Mouse (Mus musculus) heart, adult 9 months (tissue): ENCODE results near the gene Ap1s1.
A peak's percentile ranks its signal among the peaks of the same experiment; 100 is the strongest.

ENCODE experiments used
- DNase-seq, 2 experiments: peaks; one replicate each; pipeline ENCODE4 v3.0.0; 2022; ENCODE audit warnings: low spot score in 2 of 2

Ap1s1 gene

DNA sequence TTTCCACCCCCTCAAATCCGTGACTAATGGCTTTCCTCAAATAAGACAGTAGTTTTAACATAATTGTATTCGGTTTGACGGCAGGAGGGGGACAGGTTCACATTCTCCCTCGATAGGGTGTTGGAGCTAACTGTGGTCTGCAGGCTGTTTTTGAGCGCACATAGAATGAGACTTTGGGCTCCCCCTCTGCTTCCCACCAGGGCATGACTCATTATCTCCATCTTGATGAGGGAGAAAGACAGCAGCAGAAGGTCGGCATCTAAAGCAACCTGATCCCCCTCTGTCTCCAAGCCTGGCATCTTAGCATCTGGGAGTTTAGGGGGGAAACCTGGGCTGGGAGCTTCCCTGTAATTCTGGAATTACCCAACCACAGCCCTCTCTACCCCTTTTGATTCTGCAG, 19.5 kb upstream of the Ap1s1 start:
- DNase-seq, result no peak

DNA sequence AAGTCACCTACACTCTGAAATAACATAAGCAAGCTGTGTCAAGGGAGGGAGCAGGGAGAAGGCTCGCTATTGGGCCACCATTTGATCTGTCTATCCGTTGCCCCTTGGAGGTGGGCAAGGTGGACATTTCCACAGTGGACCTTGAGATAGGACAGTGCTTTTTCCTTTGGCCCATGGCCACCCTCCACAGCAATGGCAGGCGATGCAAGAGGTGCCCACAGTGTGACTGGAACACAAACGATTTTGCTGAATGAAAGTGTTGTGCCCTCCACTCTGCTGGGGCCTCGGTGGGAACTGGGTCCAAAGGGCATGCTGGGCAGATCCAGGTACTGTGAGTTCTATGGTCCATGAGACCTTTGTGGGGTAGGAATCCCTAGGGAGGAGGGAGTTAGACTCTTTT, 16.7 kb upstream of the Ap1s1 start:
- DNase-seq, result no peak

- peak; percentile 44 to 57 for DNase-seq
Measured at GRCm38 (mm10) chr5:137061809-137062481, 16.0 kb upstream of the Ap1s1 start.

- no peak for DNase-seq
Measured at GRCm38 (mm10) chr5:137054873-137055272, 8.9 kb upstream of the Ap1s1 start.

- no peak for DNase-seq
Measured at GRCm38 (mm10) chr5:137054299-137054698, 8.4 kb upstream of the Ap1s1 start.

DNA sequence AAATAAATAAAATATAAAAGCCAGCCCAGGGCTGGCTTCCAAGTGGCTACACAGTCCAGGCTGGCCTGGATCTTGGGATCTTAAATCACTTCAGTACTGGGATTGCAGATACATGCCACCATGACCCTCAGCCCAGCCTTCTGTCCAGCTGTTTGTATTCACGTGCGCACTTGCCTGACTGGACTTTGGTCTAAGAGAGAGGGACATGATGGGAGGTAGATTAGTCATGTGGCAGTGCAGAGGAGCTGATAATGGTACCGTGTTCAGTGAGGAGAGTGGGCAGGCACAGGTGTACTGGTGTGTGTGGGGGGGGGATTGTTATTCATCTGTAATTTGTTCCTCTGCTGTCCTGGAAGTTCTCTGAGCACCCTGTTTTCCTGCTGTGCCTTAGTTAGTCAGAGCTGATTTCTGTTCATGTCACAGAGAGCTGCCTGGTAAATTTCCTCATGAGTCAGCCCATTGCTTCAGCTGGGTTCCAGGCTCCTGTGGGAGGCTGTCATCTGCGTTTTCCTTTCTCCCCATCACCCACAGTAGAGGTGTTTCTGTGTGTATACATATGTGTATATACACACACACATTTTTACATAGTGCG, 6.1 kb upstream of the Ap1s1 start:
- DNase-seq, result no peak

- DNase-seq, result no peak
Measured at GRCm38 (mm10) chr5:137051125-137051524, 5.2 kb upstream of the Ap1s1 start.

DNA sequence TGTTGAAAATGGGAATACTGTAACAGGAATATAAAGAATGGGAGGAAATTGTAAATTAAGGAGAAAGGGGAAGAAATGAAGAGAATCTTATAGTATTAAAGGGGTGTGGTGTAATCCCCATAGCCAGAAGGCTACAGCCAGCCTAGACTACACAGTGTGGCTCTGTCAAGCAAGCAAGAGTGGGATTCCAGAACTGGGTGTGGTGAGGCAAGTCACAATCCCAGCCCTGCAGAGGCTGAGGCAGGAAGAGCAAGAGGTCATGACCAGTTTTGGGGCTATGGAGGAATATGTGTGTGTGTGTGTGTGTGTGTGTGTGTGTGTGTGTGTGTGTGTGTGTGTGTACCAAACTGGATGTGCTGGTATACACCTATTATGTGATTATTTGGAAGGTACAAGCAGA, 1.1 kb upstream of the Ap1s1 start:
- DNase-seq, result no peak

DNA sequence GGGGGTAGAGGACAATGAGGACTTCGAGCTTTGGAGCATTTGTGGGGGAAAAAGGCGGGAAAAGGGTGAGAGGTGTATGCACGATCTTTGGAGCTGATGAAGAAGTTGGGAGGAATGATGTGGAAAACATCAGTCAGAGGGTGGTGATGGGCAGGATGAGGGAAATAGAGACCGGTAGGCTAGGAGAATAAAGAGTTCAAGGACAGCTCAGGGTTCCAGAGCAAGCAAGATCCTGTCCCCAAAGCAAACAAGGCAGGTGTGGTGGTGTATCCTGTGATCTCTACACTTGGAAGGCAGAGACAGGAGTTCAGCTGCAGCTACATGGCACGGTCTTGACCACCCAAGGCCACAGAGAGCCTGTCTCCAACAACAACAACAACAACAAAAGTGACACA, 386 bp upstream of the Ap1s1 start:
- DNase-seq, result no peak

DNA sequence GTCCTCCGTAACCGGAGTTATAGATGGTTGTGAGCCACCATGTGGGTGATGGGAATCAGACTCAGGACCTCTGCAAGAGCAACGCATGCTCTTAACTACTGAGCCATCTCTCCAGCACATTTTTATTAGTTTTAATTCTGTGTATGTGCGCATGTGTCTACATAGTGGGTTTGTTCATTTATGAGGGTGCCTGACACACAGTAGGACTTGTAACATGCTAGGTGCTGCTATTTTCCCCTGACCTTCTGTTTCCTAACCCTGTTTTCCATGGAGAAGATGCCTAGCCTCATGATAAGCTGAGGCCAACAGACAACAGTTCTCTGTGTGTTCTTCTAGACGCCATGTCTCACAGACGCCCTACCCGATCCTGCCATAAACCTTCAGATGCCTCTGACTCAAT, 1.9 kb downstream of the Ap1s1 start:
- DNase-seq, result no peak

DNA sequence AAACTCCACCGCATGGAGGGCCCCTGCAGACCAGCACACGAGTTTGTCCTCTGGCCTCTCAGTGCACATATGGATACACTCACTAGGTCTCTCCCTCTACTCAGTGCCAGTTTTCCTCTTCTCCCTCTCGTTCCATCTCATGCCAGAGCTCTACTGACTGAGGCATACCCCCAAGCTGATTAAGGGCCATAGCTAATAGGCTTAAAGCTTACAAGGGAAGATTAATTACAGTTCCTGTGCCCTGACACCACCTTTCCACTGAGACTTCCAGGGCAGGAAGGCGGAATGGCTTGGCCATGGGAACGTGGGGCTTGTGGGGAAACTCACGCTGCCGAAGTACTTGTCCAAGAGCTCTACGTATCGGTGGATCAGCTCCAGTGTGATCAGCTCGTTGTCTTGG, 4.5 kb downstream of the Ap1s1 start:
- DNase-seq, result no peak

GRCm38 (mm10) chr5:137039453-137039852, 6.5 kb downstream of the Ap1s1 start:
- DNase-seq, result no peak

DNA sequence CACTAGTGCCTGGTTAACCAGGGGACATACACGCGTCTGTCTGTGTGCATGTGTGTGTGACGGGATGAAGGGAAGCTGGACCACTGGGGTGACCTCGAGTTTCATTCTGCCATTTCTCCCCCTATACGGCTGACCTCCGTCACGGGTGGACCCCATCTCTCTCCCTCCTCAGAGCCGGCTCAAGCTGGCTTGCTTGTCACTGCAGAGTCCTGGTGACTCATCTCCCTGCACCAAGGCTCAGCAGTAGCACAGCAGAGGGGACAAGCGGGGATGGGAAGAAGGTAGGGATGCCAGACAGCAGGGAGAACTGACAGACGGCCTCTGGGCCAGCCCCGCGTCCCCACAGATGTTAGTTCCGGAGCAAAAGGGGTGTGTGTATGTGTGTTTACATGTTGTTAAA, 9.7 kb downstream of the Ap1s1 start:
- no peak for DNase-seq

GRCm38 (mm10) chr5:137032641-137033074, 13.3 kb downstream of the Ap1s1 start:
- peak; percentile 78 to 80 for DNase-seq

DNA sequence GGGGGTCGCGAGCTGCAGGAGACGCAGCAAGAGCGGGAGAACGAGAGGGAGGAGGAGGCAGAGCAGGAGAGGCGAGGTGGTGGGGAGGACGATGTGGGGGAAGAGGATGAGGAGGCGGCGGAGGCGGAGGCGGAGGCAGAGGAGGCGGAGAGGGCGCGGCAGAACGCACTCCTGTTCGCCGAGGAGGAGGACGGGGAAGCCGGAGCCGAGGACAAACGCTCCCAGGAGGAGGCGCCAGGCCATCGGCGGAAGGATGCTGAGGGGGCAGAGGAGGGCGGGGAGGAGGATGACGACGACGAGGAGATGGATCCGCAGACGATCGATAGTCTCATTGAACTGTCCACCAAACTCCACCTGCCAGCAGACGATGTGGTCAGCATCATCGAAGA, 13.9 kb downstream of the Ap1s1 start:
- DNase-seq, result no peak

DNA sequence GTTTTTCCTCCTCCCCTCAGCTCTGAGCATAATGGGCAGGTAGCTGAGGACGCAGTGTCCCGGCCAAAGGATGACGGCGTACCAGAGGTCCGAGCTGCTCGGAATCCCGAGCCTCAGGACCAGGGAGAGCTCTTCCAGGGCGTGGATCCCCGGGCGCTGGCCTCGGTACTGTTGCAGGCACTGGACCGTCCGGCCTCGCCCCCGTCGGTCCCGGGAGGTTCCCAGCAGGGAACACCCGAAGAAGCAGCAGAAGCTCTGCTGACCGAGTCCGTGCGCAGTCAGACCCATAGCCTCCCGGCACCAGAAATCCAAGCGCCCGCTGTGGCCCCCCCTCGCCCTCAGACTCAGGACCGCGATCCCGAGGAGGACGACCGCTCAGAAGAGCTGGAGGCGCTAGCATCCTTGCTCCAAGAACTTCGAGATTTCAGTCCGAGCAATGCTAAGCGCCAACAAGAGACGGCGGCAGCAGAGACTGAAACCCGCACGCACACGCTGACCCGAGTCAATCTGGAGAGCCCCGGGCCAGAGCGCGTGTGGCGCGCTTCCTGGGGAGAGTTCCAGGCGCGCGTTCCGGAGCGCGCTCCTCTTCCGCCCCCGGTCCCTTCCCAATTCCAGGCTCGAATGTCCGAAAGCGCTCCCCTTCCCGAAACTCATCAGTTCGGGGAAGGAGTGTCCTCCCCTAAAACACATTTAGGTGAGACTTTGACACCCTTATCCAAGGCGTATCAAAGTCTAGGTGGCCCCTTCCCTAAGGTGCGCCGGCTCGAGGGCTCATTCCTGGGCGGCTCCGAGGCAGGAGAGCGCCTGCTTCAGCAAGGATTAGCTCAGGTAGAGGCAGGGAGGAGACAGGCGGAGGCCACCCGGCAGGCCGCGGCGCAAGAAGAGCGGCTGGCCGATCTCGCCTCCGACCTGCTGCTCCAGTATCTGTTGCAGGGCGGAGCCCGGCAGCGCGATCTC, 14.6 kb downstream of the Ap1s1 start:
- no peak for DNase-seq

DNA sequence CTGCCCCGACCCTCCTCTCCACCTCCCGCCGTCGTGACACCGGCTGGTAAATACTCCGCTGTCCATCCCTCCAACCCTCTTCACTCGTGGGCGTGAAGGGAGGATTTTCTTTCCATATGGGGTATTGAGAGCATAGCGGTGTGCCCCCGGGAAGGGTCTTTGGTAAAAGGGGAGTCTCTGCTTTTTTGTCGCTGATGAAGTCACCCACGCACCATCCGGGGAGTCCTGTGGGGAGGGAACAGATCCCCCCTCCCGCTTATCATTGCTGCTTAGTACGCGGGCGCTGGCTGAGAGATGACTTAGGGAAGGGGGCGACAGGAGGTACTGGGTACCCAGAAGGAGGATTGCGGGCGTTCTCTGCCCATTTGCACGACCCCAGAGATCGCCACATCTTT, 15.5 kb downstream of the Ap1s1 start:
- no peak for DNase-seq

DNA sequence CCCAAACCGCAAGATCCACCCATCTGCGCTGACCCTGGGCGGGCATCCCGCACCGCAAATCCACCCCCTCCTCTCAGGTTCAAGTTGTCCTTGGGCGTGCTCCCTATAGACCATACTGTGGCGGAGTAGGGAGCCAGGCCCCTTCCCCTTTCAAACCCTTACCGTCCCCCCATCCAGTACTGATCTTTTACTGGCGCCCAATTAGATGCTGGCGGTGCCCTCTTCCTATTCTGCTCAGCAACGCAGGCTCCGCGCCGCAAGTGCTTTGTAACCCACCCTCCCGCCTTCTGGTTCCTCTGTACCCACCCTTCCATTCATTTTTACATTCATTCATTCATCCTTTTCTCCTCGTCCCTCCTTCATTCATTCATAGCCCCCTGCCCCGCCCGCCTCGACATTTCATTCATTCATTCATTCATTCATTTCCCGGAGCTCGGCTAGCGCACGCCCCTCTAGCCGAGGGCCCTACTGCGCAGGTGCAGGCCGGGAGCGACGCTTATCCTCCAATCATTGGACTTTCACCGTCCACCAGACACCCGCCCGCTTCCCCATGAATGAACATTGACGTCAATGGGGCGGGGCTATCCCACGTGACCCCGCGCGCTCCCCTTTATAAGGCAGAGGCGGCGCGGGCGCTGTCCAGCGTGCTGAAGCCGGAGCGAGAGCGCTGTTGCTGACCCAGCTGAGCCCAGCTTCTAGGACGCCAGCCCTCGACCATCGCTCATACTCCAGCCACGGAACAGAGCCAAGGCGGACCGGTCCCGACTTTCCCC, 16.1 kb downstream of the Ap1s1 start:
- DNase-seq, result peak; percentile 84 to 90

DNA sequence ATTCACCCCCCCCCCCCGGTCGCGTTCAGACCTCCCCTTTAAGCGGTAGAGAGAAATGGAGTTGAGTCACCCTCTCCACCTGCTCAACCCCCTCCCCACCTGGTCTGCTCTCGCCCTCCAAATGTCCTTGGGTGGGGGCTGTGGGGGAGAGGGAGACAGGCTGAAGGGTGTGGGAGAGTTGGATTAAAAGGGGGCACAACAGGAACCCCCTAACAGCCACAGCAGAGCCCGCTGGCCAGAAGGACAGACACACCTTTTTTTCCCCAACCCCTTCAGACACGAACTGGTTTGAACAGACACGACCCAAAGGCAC, 16.7 kb downstream of the Ap1s1 start:
- no peak for DNase-seq

DNA sequence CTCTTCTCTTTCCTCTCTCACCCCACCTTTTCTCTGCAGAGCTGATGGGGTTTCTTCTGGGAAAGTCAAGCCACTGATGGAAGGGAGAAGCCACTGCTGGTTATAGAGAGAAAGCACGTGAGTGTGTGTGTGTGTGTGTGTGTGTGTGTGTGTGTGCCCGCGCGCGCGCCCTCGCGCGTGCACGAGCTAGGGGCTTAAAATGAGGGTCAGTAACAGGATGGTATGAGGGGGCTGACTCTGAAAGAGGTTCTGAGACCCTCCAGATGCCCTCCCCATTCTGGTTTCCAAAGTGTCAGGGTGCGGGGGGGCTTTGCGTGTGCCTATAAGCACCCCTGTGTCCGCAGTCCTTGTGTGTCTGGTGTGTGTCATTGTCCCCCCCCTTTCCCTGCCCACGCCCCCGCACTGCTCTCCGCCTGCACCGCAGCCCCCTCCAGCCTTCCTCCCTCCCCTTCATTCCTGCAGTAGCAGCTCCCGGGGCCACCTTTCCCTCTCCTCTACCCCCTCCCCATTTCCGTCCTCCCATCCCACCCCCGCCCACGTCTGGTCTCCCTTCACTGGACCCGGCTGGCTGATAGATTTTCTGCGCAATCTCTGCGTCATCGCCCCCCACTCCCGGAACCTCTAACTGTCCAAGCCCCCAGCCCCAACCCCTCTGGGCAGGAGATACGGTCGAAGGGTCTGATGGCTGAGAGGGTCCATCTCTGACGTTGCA, 17.2 kb downstream of the Ap1s1 start:
- DNase-seq, result no peak

DNA sequence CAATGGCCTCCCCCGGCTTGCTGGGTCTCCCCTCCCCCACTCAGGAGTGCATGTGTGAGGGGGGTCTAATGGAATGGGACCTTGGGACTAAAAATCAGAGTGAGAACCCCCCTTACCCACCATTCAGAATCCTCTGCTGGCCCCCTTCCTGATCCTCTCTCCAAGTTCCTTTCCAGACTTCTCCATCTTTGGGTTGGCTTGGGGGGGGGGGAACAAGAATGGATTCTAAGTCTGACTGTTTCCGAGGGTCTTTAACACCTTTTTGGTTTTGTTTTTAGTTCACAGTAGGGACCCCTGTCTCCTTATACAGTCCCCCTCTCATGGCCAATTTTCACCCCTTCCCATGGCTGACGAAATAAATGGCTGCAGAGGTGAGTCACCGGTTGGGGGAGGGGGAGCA, 19.8 kb downstream of the Ap1s1 start, which contains the start of gene Vgf:
Gene Vgf, plus strand, starts transcription at position 301 of the 400 bp plus-strand sequence.
- no peak for DNase-seq
